Mouse (Mus musculus) limb, embryonic 11.5 days (tissue): ENCODE data around the gene Chrd. TPM values are rescaled to one million over a fixed set of nuclear protein-coding genes. Genes with fewer than 3 reads are reported as not detected.

Source experiments
- ATAC-seq: fragments of 200-750 bp; cut with Nextera tagmentation; 2 replicates; pipeline ENCODE4 v1.8.0; 2017; ENCODE audit warnings: low read depth; ENCODE audit not compliant: insufficient number of reproducible peaks, low FRiP score, low TSS enrichment
- DNase-seq: peaks from one replicate; pipeline ENCODE4 v3.0.0-alpha.2; 2015; ENCODE audit warnings: low spot score
- H3K27ac ChIP-seq: fragments of 300-500 bp; sonication (generic); replicated peaks from 2 replicates; pipeline ENCODE4 v1.5.1; 2014; ENCODE audit warnings: low read depth, mild to moderate bottlenecking, low read length
- H3K27me3 ChIP-seq: fragments of 300-500 bp; sonication (generic); 2 replicates; pipeline ENCODE4 v1.6.1; 2014; ENCODE audit warnings: mild to moderate bottlenecking, low read length, mixed read lengths; ENCODE audit not compliant: control insufficient read depth, insufficient read depth
- H3K36me3 ChIP-seq: fragments of 300-500 bp; sonication (generic); 2 replicates; pipeline ENCODE4 v1.6.1; 2014; ENCODE audit warnings: mild to moderate bottlenecking, low read length, moderate library complexity, mixed read lengths; ENCODE audit not compliant: control insufficient read depth, insufficient read depth
- H3K4me1 ChIP-seq: fragments of 300-500 bp; sonication (generic); 2 replicates; pipeline ENCODE4 v1.6.1; 2014; ENCODE audit warnings: low read length, mixed read lengths; ENCODE audit not compliant: control insufficient read depth, insufficient read depth
- H3K4me2 ChIP-seq: fragments of 300-500 bp; sonication (generic); 2 replicates; pipeline ENCODE4 v1.6.1; 2014; ENCODE audit warnings: low read depth, mild to moderate bottlenecking, moderate library complexity; ENCODE audit not compliant: severe bottlenecking
- H3K4me3 ChIP-seq: fragments of 300-500 bp; sonication (generic); 2 replicates; pipeline ENCODE4 v1.5.1; 2014; ENCODE audit warnings: low read depth, low read length
- H3K9ac ChIP-seq: fragments of 300-500 bp; sonication (generic); 2 replicates; pipeline ENCODE4 v1.6.1; 2014; ENCODE audit warnings: mild to moderate bottlenecking, low read length
- H3K9me3 ChIP-seq: fragments of 300-500 bp; sonication (generic); 2 replicates; pipeline ENCODE4 v1.6.1; 2016; ENCODE audit warnings: low read length; ENCODE audit not compliant: control insufficient read depth
- WGBS: fragments of 180-500 bp; shearing (Covaris S2); extraction: QIAGEN DNeasy Blood & Tissue Kit; methylation state at CpG from one replicate; pipeline ENCODE4 v1.1.7; 2014; 5-methylcytosine and 5-hydroxymethylcytosine counted together
- polyA plus RNA-seq: library from polyadenylated mRNA; unstranded; fragments of >200 nt; fragmentation: Nextera tagmentation; extraction: Ambion mirVana; gene quantifications from 2 replicates; pipeline ENCODE4 v1.2.1, GENCODE M21; 2014

Chrd gene
- polyA plus RNA-seq, 1 experiment from 2014 or later = 2.0 TPM

DNA sequence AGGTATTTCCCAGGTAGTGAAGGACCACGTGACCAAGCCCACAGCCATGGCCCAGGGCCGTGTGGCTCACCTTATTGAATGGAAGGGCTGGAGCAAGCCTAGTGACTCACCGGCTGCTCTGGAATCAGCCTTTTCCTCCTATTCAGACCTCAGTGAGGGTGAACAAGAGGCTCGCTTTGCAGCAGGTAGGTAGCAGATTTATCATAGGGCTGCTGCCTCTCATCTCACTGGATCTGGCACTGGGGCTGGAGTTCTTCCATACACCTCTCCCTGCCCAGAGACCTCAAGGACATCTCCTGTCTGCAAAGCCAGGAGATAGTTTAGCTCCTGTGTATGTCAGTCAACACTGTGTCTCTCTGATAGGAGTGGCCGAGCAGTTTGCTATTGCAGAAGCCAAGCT is 33.7 kb upstream of the Chrd start:
- WGBS = 81% methylated on average over 5 of the region's 5 CpGs
- H3K27me3 ChIP-seq = no peaks in the 10 kb centered on the region
- no peak overlapping the region for H3K27ac ChIP-seq
- DNase-seq (no peak), ATAC-seq (no peak)
- no peaks in the 10 kb centered on the region; the same call in 1 of the 2 replicates for H3K36me3 ChIP-seq
- H3K4me1 ChIP-seq = peaks cover 36% of the 10 kb centered on the region
- H3K9ac ChIP-seq = no peak overlapping the region
- no peak overlapping the region for H3K4me3 ChIP-seq
- no peak overlapping the region for H3K4me2 ChIP-seq
- no peaks in the 10 kb centered on the region for H3K9me3 ChIP-seq

DNA sequence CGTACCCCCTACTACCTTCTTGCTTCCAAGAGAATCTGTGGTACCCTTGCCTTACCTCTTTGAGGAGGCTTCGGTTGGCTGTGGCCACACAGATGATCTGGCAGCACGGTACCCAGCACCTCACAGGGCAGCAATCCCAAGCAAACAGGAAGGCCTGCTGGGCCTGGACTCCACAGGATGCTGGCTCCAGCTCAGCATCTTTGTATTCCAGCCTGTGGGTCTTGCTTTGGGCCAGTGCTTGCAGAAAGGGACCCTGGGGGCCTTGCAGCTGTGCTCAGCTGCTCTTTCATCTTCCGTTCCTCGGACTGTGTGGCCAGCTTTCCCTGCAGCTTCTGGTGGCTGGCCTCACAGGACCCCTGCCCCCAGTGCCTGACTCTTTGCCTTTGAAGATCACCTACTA is 32.9 kb upstream of the Chrd start:
- 24% methylated on average over 5 of the region's 5 CpGs for WGBS
- H3K4me2 ChIP-seq = no peak overlapping the region
- H3K27ac ChIP-seq = peak overlapping the region; percentile 65; the same call in 1 of the 2 replicates
- H3K27me3 ChIP-seq = no peaks in the 10 kb centered on the region
- no peak for ATAC-seq
- peaks cover 36% of the 10 kb centered on the region for H3K4me1 ChIP-seq
- DNase-seq = peak; percentile 47
- 0 out of 2 replicates have a peak overlapping the region, but pooled peaks have one; percentile 17 for H3K9ac ChIP-seq
- H3K36me3 ChIP-seq = no peaks in the 10 kb centered on the region; the same call in 1 of the 2 replicates
- H3K9me3 ChIP-seq = no peaks in the 10 kb centered on the region
- H3K4me3 ChIP-seq = 0 out of 2 replicates have a peak overlapping the region, but pooled peaks have one; percentile 5

DNA sequence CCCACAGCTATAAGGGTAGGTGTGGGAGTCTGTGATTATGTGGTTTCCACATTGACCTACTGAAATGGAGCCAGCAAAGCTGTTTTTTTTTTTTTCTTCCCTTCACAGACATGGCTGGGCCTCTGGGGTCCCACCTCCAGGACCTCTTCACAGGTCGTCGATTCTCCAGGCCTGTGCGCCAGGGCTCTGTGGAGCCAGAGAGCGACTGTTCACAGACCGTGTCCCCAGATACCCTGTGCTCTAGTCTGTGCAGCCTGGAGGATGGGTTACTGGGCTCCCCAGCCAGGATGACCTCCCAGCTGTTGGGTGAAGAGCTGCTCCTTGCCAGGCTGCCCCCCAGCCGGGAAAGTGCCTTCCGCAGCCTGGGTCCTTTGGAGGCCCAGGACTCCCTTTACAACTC is 31.6 kb upstream of the Chrd start:
- Histone ChIP-seq H3K36me3 (no peaks in the 10 kb centered on the region; the same call in 1 of the 2 replicates), H3K9ac (peak overlapping the region; percentile 23), H3K4me3 (no peak overlapping the region), H3K9me3 (no peaks in the 10 kb centered on the region), H3K4me1 (peaks cover 25% of the 10 kb centered on the region), H3K27me3 (no peaks in the 10 kb centered on the region), H3K4me2 (no peak overlapping the region), H3K27ac (peak overlapping the region; percentile 58; the same call in 1 of the 2 replicates)
- ATAC-seq (peak; percentile 29; the same call in 1 of the 2 replicates), DNase-seq (no peak)
- 46% methylated on average over 7 of the region's 7 CpGs for WGBS

DNA sequence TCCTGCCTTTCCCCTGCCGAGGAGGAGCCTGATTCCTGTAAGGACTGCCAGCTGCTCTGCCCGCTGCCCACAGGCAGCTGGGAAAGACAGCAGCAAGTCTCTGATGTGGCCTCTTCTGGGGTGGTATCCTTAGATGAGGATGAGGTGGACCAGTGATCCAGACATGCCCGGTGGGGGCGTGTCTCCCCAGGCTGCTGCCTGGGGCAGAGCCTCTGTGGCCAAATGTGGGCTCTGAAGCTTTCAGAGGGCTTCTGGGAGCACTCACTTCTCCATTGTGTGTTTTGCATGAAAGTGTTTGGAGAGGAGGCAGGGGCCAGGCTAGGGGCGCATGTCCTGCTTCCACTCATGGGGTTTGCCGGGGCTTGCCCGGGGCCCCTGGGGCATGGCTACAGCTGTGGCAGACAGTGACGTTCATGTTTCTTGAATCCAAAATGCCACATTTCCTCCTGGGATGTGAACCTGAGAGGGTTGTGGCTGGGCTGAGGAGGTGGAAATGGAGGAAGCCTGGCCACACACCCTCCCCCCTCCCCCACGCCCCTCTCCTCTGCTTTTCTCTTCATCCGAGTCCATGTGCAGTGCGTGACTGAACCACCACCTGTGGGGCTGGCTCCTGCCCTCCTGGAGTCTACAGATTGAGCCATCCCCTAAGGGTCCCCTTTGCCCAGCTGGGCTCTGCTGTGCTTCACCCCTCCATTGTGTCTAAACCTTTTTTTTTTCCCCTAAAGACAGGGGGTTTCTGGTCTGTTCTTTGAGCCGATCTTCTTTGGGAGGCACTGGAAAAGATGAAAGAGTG is 31.0 kb upstream of the Chrd start:
- H3K9me3 ChIP-seq = no peaks in the 10 kb centered on the region
- no peak overlapping the region for H3K4me3 ChIP-seq
- H3K9ac ChIP-seq = peak overlapping the region; percentile 23
- peaks cover 23% of the 10 kb centered on the region for H3K4me1 ChIP-seq
- no peak overlapping the region; the same call in 1 of the 2 replicates for H3K4me2 ChIP-seq
- H3K36me3 ChIP-seq = no peaks in the 10 kb centered on the region; the same call in 1 of the 2 replicates
- no peaks in the 10 kb centered on the region for H3K27me3 ChIP-seq
- 20% methylated on average over 12 of the region's 12 CpGs for WGBS
- peak overlapping the region; percentile 58; the same call in 1 of the 2 replicates for H3K27ac ChIP-seq
- ATAC-seq (peak; percentile 31), DNase-seq (peak; percentile 48)

DNA sequence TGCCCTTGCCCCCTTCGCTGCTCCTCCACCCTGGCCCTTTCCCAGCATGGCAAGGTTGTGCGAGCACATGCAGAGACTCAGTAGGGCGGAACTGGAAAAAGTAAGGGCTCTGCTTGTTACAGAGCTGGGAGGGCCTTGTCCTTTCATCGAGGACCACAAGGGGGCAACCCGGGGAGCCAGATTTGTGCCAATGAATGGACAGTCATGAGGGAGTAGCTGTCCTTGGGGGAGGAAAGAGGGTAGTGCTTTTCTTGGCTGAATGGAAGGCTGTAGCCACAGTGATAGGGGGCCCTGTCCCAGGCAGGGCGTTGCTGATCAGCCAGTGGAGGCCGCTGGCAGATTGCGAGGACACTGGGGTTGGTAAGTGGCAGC is 30.4 kb upstream of the Chrd start:
- Histone ChIP-seq H3K27me3 (no peaks in the 10 kb centered on the region), H3K4me2 (no peak overlapping the region), H3K4me1 (peaks cover 23% of the 10 kb centered on the region), H3K9me3 (no peaks in the 10 kb centered on the region), H3K4me3 (no peak overlapping the region), H3K27ac (peak overlapping the region; percentile 2; the same call in 1 of the 2 replicates), H3K36me3 (no peaks in the 10 kb centered on the region; the same call in none of the 2 replicates), H3K9ac (no peak overlapping the region)
- DNase-seq (peak; percentile 80), ATAC-seq (peak; percentile 36; the same call in 1 of the 2 replicates)
- 13% methylated on average over 8 of the region's 8 CpGs for WGBS

DNA sequence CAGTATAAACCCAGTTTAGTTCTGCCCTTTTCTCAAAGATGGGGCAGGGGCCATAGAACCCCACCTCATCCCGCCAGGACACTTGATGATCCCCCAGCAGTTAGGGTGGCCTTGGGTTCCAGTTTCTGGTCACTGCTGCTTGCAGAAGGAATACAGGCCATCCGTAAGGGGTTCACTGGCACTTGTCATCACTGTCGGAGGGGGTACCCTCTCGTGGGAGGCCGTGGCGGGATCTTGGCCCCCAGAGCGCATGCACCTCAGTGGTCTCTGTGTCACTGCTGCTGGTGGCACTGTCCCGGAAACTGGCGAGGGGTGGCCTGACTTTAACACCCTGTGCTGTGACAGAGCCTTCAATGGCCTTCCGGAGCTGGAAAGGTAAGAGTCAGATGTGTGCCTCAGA is 29.9 kb upstream of the Chrd start:
- no peak overlapping the region for H3K4me3 ChIP-seq
- ATAC-seq (no peak), DNase-seq (no peak)
- peaks cover 23% of the 10 kb centered on the region for H3K4me1 ChIP-seq
- 95% methylated on average over 10 of the region's 10 CpGs for WGBS
- no peaks in the 10 kb centered on the region; the same call in none of the 2 replicates for H3K36me3 ChIP-seq
- no peak overlapping the region for H3K9ac ChIP-seq
- H3K27me3 ChIP-seq = no peaks in the 10 kb centered on the region
- no peak overlapping the region for H3K4me2 ChIP-seq
- H3K9me3 ChIP-seq = no peaks in the 10 kb centered on the region
- H3K27ac ChIP-seq = no peak overlapping the region

DNA sequence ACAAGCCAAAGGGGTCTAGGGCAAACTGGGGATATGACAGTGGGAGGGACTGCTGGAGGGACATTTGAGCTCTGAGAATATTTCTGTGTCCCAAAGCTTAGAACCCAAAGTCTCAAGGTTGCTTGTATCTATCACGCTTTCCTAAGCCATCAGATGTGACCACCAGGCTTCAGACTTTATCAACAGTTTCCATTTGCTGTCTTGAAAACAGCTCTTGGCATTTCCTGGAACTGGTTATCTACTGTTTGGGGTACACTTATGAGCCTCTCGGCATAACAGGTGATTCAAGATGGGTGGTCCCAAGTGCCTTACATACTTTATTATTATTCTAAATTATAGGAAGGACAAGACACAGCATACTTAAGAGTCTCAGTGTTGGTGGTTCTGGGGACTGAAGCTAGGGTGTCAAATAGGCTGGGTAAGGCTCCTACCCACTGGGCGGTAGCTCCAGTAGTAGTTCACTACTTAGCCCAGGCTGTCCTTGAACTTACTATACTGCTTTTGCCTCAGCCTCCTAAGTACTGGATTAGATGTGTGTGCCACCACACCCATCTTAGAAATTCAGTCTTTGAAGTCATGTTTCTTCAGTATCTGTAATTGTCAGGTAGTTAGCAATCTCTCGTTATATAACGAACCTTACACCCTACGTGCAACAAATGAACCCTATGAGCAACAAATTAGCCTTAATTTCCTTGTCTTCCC is 29.1 kb upstream of the Chrd start:
- no peaks in the 10 kb centered on the region for H3K9me3 ChIP-seq
- H3K9ac ChIP-seq = no peak overlapping the region
- H3K4me2 ChIP-seq = no peak overlapping the region
- ATAC-seq = no peak
- H3K36me3 ChIP-seq = peaks cover 2% of the 10 kb centered on the region
- no peaks in the 10 kb centered on the region for H3K27me3 ChIP-seq
- 89% methylated on average over 6 of the region's 6 CpGs for WGBS
- H3K4me3 ChIP-seq = no peak overlapping the region
- DNase-seq = no peak
- H3K4me1 ChIP-seq = peaks cover 23% of the 10 kb centered on the region
- no peak overlapping the region for H3K27ac ChIP-seq

DNA sequence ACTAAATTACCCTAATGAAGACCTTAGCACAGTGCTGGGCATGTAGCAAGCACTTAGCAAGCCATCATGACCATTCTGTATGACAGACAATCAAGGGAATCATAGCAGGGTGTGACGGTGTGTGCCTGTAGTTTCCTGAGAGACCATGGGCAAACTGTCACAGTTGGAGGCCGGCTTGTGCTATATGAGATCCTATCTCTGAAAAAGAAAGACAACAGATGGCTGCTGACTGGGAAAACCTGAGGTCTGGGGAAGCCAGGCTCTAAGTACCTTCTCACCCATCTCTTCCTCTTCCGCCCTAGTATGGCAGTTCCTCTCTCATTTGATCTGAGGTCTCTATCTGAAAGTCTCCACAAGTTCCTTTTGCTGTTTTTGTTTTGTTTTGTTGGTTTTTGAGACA is 27.1 kb upstream of the Chrd start:
- 81% methylated on average over 3 of the region's 3 CpGs for WGBS
- Histone ChIP-seq H3K4me2 (no peak overlapping the region), H3K4me3 (no peak overlapping the region), H3K9ac (no peak overlapping the region), H3K27ac (no peak overlapping the region), H3K36me3 (peaks cover 9% of the 10 kb centered on the region), H3K4me1 (peaks cover 16% of the 10 kb centered on the region), H3K27me3 (no peaks in the 10 kb centered on the region), H3K9me3 (no peaks in the 10 kb centered on the region)
- ATAC-seq (no peak), DNase-seq (no peak)
